Mouse (Mus musculus): ENCODE measurements around the gene Lbhd1. TPM values are rescaled to one million over a fixed set of nuclear protein-coding genes. Genes with fewer than 3 reads are reported as not detected.

Lbhd1 gene
- polyA plus RNA-seq, 1 experiment, result 0.01 TPM

DNA sequence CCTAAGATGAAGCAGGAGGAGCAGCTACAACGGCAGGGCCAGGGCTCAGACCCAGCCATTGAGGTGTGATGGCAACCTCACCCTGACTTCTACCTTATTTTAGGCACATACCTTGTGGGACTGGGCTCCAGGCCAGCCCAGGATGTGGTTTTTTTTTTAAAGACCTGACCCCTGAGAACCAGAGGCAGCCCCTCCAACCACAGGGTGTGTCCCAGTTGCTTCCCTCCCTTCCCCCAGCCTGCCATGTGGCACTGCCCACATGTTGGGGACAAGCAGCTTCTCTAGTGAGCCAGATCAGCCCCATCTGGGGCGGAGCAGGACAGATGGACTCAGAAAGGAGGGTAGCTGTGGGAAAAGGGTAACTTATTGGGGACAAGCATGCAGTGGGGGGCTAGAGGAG, 43.2 kb downstream of the Lbhd1 start:
- Histone ChIP-seq H3K4me1 (ENCODE audit: control insufficient read depth) (peaks cover 84% of the 10 kb centered on the region), H3K27me3 (ENCODE audit: control insufficient read depth) (no peaks in the 10 kb centered on the region), H3K36me3 (ENCODE audit: control insufficient read depth) (peaks cover 69% of the 10 kb centered on the region), H3K9me3 (ENCODE audit: control insufficient read depth, low read length) (no peaks in the 10 kb centered on the region), H3K4me3 (replicated peaks) (no peak overlapping the region)
- no peak for TF ChIP-seq TAL1 (IDR thresholded peaks at IDR 0.05; ENCODE audit: low read length)
- TF ChIP-seq GATA1 (IDR thresholded peaks at IDR 0.05; ENCODE audit: low read length), result no peak

DNA sequence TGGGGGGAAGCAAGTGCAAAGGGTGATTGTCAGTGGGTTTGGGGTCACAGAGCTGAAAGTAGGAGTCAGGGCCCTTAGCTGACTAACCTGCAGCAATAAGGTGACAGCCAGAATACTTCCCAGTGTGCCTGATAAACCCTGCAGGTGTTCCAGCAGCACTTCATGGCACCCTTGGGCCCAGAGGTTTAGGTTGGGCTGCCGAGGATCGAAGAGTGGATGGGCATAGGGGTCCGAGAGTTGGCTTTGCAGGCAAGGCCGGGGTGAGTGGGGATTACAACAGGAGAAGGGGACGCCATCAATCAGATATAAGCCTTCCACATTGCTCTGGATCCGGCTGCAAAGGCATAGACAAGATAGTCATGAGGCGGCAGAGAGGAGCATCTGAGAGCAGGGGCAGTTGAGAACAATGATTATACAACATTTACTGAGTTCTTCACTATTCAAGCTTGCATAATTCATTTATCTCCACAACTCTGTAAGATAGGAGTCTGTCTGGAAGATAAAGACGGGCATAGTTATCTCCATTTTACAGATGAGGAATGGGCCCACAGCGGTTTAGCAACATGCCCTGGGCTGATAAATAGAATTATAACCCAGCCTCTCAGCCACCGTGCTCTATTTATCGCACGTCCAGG, 44.5 kb downstream of the Lbhd1 start:
- H3K9me3 ChIP-seq (ENCODE audit: control insufficient read depth, low read length), result no peaks in the 10 kb centered on the region
- TF ChIP-seq GATA1 (IDR thresholded peaks at IDR 0.05; ENCODE audit: low read length) (no peak), TAL1 (IDR thresholded peaks at IDR 0.05; ENCODE audit: low read length) (no peak)
- no peaks in the 10 kb centered on the region for H3K27me3 ChIP-seq (ENCODE audit: control insufficient read depth)
- peaks cover 64% of the 10 kb centered on the region for H3K36me3 ChIP-seq (ENCODE audit: control insufficient read depth)
- H3K4me3 ChIP-seq (replicated peaks), result no peak overlapping the region
- peaks cover 76% of the 10 kb centered on the region for H3K4me1 ChIP-seq (ENCODE audit: control insufficient read depth)

DNA sequence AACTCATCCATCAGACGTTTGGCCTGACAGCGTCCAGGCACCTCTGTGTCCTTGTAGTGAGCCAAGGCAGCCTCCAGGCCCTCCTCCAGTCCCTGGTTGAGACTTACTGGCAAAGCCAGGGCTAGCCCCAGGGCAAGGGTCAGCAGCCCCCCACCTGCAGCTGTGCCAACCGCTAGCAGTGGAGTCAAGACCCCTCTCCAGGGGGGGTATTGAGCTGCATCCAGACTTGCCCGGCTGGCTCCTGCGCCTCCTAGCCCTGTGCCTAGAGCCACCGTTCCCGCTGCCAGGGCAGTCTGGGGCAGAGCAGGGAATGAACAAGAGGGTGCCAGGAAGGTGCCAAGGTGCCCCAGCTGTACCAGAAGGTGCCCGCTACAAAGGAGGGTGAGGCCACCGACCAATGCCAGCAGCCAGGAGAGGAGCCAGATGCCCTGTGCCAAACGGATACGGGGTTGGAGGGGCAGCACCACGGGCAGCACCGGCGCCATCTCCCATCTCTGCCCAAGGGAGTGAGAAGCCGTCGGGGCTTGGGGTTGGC, 45.2 kb downstream of the Lbhd1 start:
- peak overlapping the region; percentile 84 for H3K4me3 ChIP-seq (replicated peaks)
- H3K4me1 ChIP-seq (ENCODE audit: control insufficient read depth), result peaks cover 70% of the 10 kb centered on the region
- no peak for TF ChIP-seq GATA1 (IDR thresholded peaks at IDR 0.05; ENCODE audit: low read length)
- TF ChIP-seq TAL1 (IDR thresholded peaks at IDR 0.05; ENCODE audit: low read length), result no peak
- H3K27me3 ChIP-seq (ENCODE audit: control insufficient read depth), result no peaks in the 10 kb centered on the region
- peaks cover 64% of the 10 kb centered on the region for H3K36me3 ChIP-seq (ENCODE audit: control insufficient read depth)
- no peaks in the 10 kb centered on the region for H3K9me3 ChIP-seq (ENCODE audit: control insufficient read depth, low read length)

DNA sequence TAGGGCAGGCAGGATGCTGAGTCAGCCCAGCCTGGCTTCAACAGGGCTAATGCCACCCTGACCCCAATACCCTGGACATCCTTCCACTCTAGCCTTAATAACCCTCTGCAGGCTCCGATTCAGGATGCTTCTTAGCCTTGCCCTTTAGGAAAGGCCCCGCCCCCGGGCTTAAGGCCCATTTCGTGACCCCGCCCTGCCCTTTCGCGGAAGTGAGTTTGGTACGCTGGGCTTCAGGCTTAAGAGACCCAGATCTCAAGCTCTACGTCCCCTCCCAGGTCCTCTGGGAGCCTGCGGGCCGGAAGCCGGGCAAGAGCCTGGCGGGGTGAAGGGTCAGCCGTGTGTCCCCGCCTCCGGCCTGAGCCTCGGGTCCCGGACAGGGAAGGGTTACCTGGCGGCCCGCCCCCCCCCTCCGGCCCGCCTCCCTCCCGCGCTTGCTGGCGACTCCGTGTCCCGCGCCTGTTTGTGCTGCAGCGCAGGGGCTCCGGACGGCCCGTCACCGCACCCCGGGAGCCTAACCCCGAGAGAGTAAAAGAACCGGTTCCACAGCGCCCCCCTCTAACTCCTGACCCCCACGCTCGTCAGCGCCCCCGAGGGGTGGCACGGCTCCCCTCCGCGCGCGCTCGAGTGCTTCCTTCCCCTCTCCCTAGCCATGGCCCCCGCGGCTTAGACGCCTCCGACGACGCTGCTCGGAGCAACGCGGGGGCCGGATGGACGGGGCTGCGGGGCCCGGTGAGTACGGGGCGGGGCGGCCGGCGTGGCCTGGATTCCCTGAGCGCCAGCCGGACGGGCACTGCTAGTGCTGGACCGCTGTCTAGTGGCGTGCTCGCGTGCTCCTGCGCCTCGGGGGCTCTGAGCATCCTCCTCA, 45.9 kb downstream of the Lbhd1 start, which contains the start of the genes Rom1 and Eml3:
Gene Rom1, minus strand, starts transcription at position 133 of the 865 bp plus-strand sequence.
Gene Eml3, plus strand, starts transcription at position 329 of the 865 bp plus-strand sequence.
- Histone ChIP-seq H3K36me3 (ENCODE audit: control insufficient read depth) (peaks cover 67% of the 10 kb centered on the region), H3K27me3 (ENCODE audit: control insufficient read depth) (no peaks in the 10 kb centered on the region), H3K4me1 (ENCODE audit: control insufficient read depth) (peaks cover 68% of the 10 kb centered on the region)

DNA sequence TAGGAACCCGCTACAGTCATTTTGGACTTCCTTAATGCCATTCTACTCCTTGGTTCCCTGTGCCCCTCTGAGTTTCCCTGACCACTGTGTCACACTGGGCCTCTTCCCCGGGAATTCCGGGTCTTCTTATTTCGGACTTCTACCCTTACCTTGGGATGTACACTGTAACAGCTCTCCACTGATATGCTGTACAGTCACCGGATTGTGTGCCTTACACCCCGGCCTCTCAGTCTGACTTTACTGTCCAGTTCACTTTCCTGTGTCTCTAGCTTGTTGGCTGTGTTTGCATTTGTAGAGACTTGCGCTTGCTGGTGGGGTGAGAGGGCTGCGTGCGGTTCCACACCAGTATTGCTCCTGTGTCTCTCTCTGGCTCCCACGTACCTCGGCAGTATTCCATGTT, 46.6 kb downstream of the Lbhd1 start:
- no peak for TF ChIP-seq TAL1 (IDR thresholded peaks at IDR 0.05; ENCODE audit: low read length)
- TF ChIP-seq GATA1 (IDR thresholded peaks at IDR 0.05; ENCODE audit: low read length), result no peak

More for the DNA sequence above, 45.9 kb downstream of the Lbhd1 start, which contains the start of the genes Rom1 and Eml3:
- TF ChIP-seq GATA1 (IDR thresholded peaks at IDR 0.05; ENCODE audit: low read length) (no peak), TAL1 (IDR thresholded peaks at IDR 0.05; ENCODE audit: low read length) (no peak)
- Histone ChIP-seq H3K9me3 (ENCODE audit: control insufficient read depth, low read length) (no peaks in the 10 kb centered on the region), H3K4me3 (replicated peaks) (peak within 1 kb of the TSS; percentile 84)

DNA sequence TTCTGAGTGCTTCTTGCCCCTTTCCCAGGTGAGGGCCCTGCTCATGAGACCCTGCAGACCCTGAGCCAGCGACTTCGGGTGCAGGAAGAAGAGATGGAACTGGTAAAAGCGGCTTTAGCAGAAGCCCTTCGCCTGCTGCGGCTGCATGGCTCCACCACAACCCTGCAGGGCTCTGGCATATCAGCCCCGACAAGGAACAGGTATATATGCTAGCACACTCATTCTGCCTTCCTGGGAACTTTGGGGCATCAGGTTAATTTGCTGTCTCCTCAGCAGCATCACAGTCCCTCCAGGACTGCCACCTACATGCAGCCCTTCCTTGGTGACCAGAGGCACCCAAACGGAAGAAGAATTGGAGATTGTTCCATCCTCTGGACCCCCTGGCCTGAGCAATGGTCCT, 47.2 kb downstream of the Lbhd1 start:
- peaks cover 59% of the 10 kb centered on the region for H3K4me1 ChIP-seq (ENCODE audit: control insufficient read depth)
- no peaks in the 10 kb centered on the region for H3K9me3 ChIP-seq (ENCODE audit: control insufficient read depth, low read length)
- H3K36me3 ChIP-seq (ENCODE audit: control insufficient read depth), result peaks cover 70% of the 10 kb centered on the region
- peak overlapping the region; percentile 84 for H3K4me3 ChIP-seq (replicated peaks)
- TF ChIP-seq TAL1 (IDR thresholded peaks at IDR 0.05; ENCODE audit: low read length), result no peak
- no peak for TF ChIP-seq GATA1 (IDR thresholded peaks at IDR 0.05; ENCODE audit: low read length)
- H3K27me3 ChIP-seq (ENCODE audit: control insufficient read depth), result no peaks in the 10 kb centered on the region

More for the DNA sequence above, 46.6 kb downstream of the Lbhd1 start:
- Histone ChIP-seq H3K36me3 (ENCODE audit: control insufficient read depth) (peaks cover 70% of the 10 kb centered on the region), H3K4me3 (replicated peaks) (peak overlapping the region; percentile 84), H3K27me3 (ENCODE audit: control insufficient read depth) (no peaks in the 10 kb centered on the region), H3K9me3 (ENCODE audit: control insufficient read depth, low read length) (no peaks in the 10 kb centered on the region), H3K4me1 (ENCODE audit: control insufficient read depth) (peaks cover 65% of the 10 kb centered on the region)

DNA sequence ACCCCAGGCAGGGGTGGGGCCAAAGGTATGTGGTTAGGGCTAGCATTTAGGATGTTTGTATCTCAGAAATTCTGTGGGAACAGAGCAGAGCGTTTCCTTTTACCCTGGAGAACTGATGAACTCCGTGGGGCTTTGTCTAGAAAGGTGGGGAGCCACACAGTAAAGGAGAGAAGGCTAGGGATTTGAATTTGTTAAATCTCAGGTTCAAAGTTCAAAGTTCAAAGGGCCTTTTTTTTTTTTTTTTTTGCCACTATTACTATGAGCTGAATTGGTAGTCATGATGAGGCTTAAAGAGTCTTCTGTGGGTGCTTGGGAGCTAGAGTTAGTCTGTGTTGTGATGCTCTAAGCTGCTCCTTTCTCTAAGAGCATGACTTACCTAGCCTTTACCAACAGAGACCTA, 53.2 kb downstream of the Lbhd1 start:
- Histone ChIP-seq H3K4me3 (replicated peaks) (no peak overlapping the region), H3K27me3 (ENCODE audit: control insufficient read depth) (no peaks in the 10 kb centered on the region), H3K4me1 (ENCODE audit: control insufficient read depth) (peaks cover 34% of the 10 kb centered on the region), H3K9me3 (ENCODE audit: control insufficient read depth, low read length) (no peaks in the 10 kb centered on the region), H3K36me3 (ENCODE audit: control insufficient read depth) (peaks cover 77% of the 10 kb centered on the region)
- no peak for TF ChIP-seq GATA1 (IDR thresholded peaks at IDR 0.05; ENCODE audit: low read length)
- no peak for TF ChIP-seq TAL1 (IDR thresholded peaks at IDR 0.05; ENCODE audit: low read length)

DNA sequence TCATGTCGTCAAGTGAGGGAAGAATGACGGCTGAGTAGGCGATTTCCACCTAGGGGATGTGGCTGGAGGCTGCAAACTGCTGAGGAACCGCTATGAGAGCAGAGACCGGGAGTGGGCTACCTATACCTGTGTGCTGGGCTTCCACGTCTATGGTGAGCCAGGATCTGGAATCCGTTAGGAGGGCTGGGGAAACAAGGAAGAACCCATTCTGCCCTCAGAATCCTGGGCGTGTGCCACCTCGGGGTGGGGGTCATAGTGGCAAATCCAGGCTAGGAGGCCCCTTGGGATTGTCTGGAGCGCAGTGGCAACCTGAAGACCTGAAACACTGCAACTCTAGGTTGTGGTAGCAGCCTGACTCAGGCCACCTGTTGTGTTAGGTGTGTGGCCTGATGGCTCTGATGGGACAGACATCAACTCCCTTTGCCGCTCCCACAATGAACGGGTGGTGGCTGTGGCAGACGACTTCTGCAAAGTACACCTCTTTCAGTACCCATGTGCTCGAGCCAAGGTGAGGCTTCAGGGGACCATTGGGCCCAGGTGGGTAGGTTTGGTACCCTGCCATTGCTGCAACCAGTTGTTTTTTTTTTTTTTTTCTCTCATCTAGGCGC, 57.1 kb downstream of the Lbhd1 start:
- peaks cover 72% of the 10 kb centered on the region for H3K36me3 ChIP-seq (ENCODE audit: control insufficient read depth)
- peaks cover 57% of the 10 kb centered on the region for H3K4me1 ChIP-seq (ENCODE audit: control insufficient read depth)
- TF ChIP-seq GATA1 (IDR thresholded peaks at IDR 0.05; ENCODE audit: low read length) (no peak), TAL1 (IDR thresholded peaks at IDR 0.05; ENCODE audit: low read length) (no peak)
- H3K9me3 ChIP-seq (ENCODE audit: control insufficient read depth, low read length), result no peaks in the 10 kb centered on the region
- H3K27me3 ChIP-seq (ENCODE audit: control insufficient read depth), result no peaks in the 10 kb centered on the region
- H3K4me3 ChIP-seq (replicated peaks), result peak overlapping the region; percentile 100
